Mouse (Mus musculus): ENCODE data around the gene Pnmal2. TPM values are rescaled to one million over a fixed set of nuclear protein-coding genes. Genes with fewer than 3 reads are reported as not detected.

The Pnmal2 gene
- 1.1 and 1.2 TPM in 2 replicates for polyA plus RNA-seq (2012; rRNA removed; ENCODE audit: low replicate concordance)

GRCm38 (mm10) chr7:16944061-16944807, at the start of gene Pnmal2:
Gene Pnmal2 (plus strand): TSS chr7:16944682.

GRCm38 (mm10) chr7:16906281-16906680, 38.2 kb upstream of the Pnmal2 start, which contains the start of gene Ptgir:
Gene Ptgir (plus strand): TSS chr7:16906490.

GRCm38 (mm10) chr7:16924037-16924834, 20.2 kb upstream of the Pnmal2 start, which contains the start of gene Calm3:
Gene Calm3 (minus strand): TSS chr7:16924114.

GRCm38 (mm10) chr7:16959539-16960187, 15.2 kb downstream of the Pnmal2 start, which contains the start of gene Pnmal1:
Gene Pnmal1 (plus strand): TSS chr7:16959679.

GRCm38 (mm10) chr7:16982859-16983568, 38.5 kb downstream of the Pnmal2 start, which contains the start of gene Gm42372:
Gene Gm42372 (plus strand): TSS chr7:16983086.

GRCm38 (mm10) chr7:16992451-16992807, 47.9 kb downstream of the Pnmal2 start, which contains the start of gene Ccdc8:
Gene Ccdc8 (plus strand): TSS chr7:16992708.

Other genes starting within 250 kb of the Pnmal2 start
- gene Ceacam9, start 222.8 kb upstream of the Pnmal2 start, polyA plus RNA-seq (2012; rRNA removed; ENCODE audit: low replicate concordance): not detected in 2 replicates
- 260 and 370 TPM in 2 replicates for gene Ap2s1, start 206.3 kb upstream of the Pnmal2 start, polyA plus RNA-seq (2012; rRNA removed; ENCODE audit: low replicate concordance)
- gene Slc1a5, start 163.3 kb upstream of the Pnmal2 start, polyA plus RNA-seq (2012; rRNA removed; ENCODE audit: low replicate concordance): 809 and 1,134 TPM in 2 replicates
- gene Strn4, start 128.8 kb upstream of the Pnmal2 start, polyA plus RNA-seq (2012; rRNA removed; ENCODE audit: low replicate concordance): 141 and 162 TPM in 2 replicates
- 33.1 and 43.1 TPM in 2 replicates for gene Fkrp, start 128.0 kb upstream of the Pnmal2 start, polyA plus RNA-seq (2012; rRNA removed; ENCODE audit: low replicate concordance)
- gene Prkd2, start 101.8 kb upstream of the Pnmal2 start, polyA plus RNA-seq (2012; rRNA removed; ENCODE audit: low replicate concordance): 82.5 and 189 TPM in 2 replicates
- gene Dact3, start 69.4 kb upstream of the Pnmal2 start, polyA plus RNA-seq (2012; rRNA removed; ENCODE audit: low replicate concordance): 7.8 and 31.1 TPM in 2 replicates
- gene Gng8, start 52.9 kb upstream of the Pnmal2 start, polyA plus RNA-seq (2012; rRNA removed; ENCODE audit: low replicate concordance): 2.8 and 5.1 TPM in 2 replicates
- 13.2 and 18.8 TPM in 2 replicates for gene Ptgir, start 38.2 kb upstream of the Pnmal2 start, polyA plus RNA-seq (2012; rRNA removed; ENCODE audit: low replicate concordance)
- 244 and 340 TPM in 2 replicates for gene Calm3, start 20.6 kb upstream of the Pnmal2 start, polyA plus RNA-seq (2012; rRNA removed; ENCODE audit: low replicate concordance)
- gene Pnmal1, start 15.0 kb downstream of the Pnmal2 start, polyA plus RNA-seq (2012; rRNA removed; ENCODE audit: low replicate concordance): not detected in 2 replicates
- 0.14 and 0.25 TPM in 2 replicates for gene Gm42372, start 38.4 kb downstream of the Pnmal2 start, polyA plus RNA-seq (2012; rRNA removed; ENCODE audit: low replicate concordance)
- 2.2 TPM in 2 replicates for gene Ccdc8, start 48.0 kb downstream of the Pnmal2 start, polyA plus RNA-seq (2012; rRNA removed; ENCODE audit: low replicate concordance)
- 180 and 181 TPM in 2 replicates for gene Ppp5c, start 83.2 kb downstream of the Pnmal2 start, polyA plus RNA-seq (2012; rRNA removed; ENCODE audit: low replicate concordance)
- 0.55 and 0.66 TPM in 2 replicates for gene Hif3a, start 117.7 kb downstream of the Pnmal2 start, polyA plus RNA-seq (2012; rRNA removed; ENCODE audit: low replicate concordance)
- gene Psg16, start 129.4 kb downstream of the Pnmal2 start, polyA plus RNA-seq (2012; rRNA removed; ENCODE audit: low replicate concordance): not detected in 2 replicates
- not detected in 2 replicates for gene Ceacam3, start 205.6 kb downstream of the Pnmal2 start, polyA plus RNA-seq (2012; rRNA removed; ENCODE audit: low replicate concordance)

Data from mammary gland, adult 2 months (tissue).